Mouse (Mus musculus): ENCODE measurements around the gene Slc8b1.

The Slc8b1 gene

DNA sequence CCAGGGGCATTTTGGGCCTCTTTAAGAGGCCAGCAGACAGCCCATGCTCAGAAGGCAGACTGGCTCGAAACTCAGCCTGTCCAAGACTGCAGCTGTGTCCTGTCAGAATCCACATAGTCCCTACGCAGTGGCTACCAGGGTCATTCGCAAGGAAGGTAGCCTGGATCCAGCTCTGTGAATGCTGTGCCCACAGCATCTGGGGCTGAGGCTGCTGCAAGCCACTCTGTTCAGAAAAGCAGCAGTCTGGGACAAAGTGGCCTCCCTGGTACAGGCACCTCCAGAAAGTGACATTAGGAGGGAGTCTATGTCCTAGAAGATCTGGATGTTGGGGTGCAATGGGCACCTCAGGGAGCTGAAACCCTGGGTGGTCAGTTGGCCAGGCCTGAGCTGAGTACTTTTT is 58.8 kb downstream of the Slc8b1 start:
- no peak for DNase-seq

DNA sequence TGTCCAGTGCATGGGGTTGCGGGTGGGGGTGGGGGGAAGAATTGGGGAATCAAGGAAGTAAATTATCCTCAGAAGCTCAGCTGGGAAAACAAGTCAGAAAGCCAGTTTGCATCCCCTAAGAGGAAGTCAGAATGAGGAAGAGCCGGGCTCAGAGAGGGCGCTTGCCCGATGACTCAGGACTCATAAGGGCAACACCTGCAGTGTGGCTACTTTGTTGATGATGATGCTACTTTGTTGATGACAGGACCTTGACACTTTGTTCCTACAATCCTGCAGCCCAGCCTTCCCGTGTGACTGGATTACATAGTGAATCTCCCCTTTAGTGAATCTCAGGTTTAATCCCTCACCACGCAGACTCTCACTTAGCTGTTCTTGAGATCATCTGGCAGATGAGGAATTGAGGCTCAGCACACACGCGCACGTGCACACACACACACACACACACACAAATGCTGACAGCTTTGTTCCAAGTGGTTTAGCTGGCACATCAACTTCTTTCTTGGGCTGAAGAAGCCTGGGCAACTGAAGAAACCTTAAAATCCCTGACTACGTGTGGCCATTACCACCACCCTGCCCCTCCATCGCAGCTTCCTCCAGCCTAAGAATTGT is 59.4 kb downstream of the Slc8b1 start:
- DNase-seq: no peak

DNA sequence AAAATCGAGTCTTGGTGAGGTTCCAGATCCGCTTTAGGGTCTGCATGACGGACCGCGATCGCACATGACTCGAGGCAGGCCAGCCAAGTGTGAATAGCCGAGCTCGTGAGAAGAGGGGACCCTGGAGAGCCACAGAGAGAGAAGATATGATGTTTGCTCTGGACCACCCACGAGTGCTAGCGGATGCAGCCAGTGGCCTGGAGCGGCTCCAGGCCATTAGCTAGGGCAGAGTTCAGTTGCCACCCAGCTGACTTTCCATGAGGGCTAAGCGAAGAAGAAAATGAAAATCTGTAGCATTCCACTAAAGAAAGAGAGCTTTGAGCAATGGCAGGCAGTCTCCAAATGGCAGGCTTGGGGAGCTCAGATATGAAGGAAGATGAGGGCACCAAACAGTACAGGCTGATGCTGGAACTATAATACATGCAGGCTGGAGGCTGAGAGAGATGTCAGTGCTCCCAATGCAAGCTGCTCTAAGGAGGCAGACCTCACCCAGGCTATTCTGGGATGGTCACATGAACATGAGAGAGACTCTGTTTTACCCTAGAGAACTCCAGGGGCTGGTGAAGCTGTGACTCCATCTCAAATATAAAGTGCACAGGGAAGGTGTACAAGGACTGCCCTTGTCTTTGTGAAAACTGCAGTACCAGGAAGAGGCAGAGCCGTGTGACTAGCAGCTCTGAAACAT is 60.2 kb downstream of the Slc8b1 start:
- DNase-seq: no peak

DNA sequence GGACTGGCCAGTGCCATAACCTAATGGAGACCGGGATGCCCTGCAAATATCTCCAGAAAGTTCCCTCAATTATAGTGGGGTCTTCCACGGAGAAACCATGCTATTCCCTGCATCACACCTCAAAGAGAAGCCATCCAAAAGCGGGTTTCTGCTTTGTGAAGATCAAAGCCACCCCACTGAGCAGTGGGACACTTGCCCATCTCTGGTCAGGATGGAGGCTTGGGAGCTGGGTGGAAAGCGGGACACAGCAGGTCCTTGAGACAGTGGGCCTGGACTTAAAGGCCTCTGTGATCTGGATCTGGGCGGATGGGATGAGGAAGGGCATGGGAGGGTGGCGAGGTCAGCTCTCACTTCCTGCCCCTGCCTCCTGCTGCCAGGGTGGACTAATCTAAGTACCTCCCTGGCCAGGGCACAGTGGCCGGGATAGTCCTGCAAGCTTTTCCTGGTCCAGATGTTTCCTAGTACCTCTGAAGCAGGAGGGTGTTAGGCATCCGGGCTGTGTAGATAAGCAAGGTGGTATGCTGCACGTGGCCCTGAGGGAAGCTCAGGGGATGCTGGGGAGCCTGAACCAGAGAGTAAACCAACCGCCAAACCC is 63.6 kb downstream of the Slc8b1 start:
- DNase-seq: no peak

DNA sequence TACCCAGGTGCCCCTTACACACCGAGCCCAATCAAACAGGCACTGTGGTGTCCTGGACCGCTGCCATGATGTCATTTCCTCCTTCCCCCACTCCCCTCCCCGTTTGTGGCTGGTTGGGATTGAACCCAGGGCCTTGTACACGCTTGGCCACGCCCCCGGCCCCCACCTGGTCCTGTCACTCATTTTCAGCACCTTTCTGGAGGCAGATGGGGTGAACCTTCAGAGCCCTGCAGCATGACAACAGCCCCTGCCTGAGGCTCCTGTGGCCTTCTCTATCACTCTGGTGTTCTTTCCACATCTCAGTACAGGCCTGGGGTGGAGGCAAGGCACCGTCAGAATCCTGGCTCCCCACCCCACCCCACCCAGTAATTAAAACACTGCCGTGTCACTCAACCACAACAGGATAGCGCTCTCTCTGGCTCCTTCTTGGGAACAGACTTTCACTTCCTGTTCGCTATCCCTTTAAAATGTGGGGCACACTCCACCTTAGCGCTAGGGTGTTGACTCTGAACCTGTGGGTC is 65.9 kb downstream of the Slc8b1 start:
- no peak for DNase-seq

DNA sequence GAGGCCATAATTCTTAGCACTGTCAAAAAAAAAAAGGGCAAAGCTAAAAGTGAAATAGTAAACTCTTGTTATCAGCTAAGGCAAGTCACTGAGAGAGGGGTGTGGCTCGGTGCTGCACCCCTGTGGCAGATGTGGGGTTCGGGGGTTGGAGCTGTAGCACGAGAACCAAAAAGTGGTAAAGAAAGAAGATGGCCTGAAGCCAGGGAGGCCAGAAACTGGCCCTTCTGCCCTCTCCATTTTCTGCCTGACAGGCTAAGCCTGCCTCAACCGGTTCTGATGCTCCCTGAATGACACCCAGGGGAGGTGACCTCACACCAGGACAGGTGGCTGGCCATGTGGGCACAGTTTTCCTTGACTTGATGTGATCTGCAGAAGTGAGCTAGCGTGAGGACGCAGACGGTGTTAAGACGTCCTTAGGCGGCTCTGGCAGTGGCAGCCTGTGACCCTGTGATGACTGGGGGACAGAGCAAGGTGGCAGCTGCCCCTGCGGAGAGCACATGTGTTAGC is 67.0 kb downstream of the Slc8b1 start:
- no peak for DNase-seq

DNA sequence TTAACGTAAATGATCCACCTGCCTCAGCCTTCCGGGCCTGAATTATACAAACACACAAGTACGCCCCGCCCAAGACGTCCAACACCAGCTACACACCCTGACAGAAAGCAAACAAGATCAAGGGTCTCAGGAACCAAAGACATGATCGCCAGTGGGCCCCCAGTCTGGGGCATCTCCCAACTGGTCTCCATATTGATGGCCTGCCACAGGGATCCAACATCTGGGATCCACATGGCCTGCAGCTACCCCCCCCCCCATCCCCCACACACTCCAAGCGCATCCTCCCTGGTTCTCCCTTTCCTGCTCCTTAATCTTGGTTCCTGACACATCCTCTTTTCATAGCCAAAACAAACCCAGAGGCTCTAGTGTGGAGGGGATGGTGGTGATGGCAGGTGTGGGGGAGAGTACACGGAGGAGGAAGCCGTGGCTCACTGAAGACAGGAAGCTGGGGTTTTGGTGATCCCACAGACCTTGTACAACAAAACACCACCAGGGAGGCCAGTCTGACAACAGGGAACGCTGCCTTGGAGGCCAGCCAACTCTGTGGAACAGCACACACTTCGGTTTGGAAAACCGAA is 67.6 kb downstream of the Slc8b1 start:
- peak; percentile 67 for DNase-seq

DNA sequence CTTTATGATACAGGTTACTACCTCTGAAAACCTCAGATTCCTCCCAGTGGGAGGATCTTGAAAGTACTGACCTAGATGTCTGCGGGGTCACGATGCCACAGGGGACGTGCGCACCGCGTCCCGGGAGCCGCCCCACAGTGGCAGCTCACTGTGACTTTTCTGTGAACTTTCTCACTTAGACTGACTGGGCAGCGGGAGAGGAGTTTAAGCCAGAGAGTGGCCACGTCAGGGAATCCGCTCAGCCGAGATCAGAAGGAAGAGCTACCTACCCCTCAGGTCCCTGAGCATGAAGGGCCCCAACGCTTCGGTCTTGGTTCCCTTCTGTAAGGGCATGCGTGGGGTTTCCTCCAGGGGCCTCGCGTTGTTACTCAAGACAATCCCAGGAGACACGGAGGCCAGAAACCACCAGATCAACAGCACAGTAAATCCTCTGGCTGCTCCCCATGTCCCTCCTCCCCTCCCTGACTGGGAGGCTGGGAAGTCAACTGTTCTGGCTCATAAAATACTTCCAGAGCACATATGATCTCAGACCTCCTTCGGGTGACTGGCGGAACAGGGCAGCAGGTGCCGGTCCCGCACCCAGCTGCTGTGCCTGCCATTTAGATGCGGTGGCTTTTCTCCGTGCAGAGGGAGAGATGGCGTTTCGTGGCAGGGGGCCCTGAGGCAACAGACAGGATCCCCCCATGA is 68.4 kb downstream of the Slc8b1 start:
- DNase-seq: no peak

DNA sequence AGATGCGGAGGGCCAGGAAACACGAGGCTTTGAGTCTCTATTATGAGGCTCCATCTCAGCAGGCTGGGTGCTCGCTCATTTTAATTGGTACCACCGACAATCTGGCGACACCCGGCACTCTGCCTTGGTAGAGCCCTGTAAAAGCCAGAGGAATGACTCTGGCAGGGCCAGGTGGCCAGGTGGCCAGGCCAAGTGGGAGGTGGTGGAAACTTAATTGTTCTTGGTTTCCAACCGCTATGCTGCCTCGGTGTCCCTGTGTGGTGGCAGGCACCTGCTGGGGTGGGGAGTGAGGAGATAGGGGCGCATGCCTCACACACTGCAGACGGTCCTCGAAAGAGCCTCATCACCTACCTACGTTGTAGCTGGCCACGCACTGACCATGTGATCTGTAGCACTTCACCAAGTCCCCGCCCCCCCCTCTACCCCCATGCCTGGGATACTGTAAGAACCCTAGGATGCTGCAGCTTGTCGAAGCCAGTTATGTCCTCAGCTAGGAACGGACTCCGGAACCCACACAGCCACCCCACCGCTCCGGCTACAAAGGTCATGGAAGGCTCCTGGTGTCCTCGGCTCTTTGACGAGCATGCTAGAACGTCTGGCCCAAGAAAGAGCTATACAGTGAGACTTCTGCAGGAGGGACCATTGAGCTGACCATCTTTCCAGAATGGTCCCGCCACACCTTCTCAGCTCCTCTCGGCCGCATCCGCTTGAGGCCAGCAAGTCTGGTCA is 69.1 kb downstream of the Slc8b1 start:
- no peak for DNase-seq

DNA sequence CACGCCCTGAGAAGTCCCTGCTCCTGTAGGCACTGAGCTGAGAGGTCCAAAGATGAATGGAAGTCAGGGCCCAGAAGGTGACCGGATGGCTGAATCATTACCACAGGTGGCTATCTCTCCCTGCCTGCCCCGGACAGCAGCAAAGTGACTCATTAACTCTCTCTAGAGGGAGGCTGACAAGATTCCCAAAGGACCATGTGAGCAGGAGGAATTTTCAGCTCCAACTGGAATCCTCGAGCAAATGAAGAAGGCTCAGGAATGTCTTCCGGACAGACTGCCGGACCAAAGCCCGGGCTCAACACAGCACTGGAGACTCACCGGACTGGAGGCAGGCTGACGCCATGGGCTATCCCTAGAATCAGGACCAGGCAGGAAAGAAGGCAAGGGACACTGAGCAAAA is 71.0 kb downstream of the Slc8b1 start:
- no peak for DNase-seq

DNA sequence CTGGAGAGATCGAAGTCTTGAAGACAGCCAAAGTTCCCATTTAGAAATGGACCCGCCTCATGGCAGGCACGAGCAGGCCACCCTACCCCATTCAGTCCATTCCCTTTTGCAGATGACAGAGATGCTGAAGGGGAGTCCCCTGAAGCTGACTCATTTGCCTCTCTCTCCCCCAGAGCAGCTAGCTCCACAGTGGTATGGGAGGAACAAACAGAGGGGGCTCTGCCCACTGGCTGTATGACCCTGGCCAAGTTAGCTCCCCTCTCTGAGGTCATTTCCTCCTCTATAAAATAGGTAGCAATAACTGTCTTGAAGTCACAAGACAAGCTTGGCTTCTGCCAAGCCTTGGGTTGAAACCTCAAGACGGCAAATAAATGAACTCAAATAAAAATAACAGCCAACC is 72.5 kb downstream of the Slc8b1 start:
- no peak for DNase-seq
